Mouse (Mus musculus): Measurements from ENCODE around the gene 2810408A11Rik.

2810408A11Rik gene

GRCm38 (mm10) chr11:69911701-69912100 is 10.9 kb upstream of the 2810408A11Rik start:
- DNase-seq = no peak

GRCm38 (mm10) chr11:69910781-69911560 is 10.2 kb upstream of the 2810408A11Rik start:
- no peak for DNase-seq

DNA sequence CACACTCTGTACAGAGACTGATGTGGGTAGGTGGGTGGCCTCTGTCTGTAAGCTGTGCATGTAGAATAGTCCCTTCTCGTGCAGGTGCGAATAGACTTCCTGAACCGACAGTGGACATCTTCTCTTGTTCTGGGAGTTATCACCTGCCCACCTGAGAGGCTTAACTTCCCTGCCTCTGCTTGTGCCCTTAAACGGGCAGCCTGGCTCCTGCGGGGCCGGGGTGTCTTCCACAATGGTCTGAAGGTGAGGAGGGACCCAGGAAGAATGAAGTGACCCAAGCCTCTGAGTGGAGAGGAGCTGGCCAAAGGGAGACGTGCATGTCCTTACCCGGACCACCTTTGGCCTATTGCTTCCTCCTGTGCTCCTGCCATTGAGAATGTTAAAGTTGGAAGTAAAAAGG is 9.4 kb upstream of the 2810408A11Rik start:
- no peak for DNase-seq

DNA sequence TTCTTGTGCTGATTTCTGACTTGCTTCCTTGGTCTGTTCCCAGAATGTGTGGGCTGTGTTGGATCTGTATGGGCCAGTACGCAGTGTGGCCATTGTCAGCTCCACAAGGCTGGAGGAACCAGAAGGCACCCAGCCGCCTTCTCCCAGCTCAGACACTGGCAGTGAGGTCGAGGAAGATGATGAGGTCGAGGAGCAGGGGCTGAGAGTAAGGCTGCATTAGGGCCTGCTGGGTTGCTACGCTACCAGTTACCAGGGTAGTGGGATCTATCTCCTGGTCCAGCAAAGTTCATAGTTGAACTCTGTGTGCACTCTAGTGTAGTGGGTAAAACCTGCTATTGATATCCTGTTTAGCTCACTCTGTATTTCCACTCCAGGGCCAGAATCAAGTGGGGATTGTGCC is 8.4 kb upstream of the 2810408A11Rik start:
- DNase-seq = no peak

DNA sequence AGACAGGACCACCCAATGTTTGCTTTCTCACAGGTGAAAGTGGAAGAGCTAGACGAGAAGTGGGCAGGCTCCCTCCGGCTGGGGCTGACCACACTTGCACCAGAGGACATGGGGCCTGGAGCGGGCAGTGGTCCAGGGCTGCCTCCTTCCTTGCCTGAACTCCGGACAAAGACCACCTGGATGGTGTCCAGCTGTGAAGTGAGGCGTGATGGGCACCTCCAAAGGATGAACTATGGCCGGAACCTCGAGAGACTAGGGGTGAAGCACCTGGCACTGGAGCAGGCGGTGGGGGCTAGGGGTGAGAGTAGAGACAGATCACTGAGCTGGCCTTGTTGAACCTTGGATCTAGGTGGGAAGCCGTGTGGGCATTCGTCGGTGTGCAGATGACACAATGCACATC is 7.9 kb upstream of the 2810408A11Rik start:
- no peak for DNase-seq

DNA sequence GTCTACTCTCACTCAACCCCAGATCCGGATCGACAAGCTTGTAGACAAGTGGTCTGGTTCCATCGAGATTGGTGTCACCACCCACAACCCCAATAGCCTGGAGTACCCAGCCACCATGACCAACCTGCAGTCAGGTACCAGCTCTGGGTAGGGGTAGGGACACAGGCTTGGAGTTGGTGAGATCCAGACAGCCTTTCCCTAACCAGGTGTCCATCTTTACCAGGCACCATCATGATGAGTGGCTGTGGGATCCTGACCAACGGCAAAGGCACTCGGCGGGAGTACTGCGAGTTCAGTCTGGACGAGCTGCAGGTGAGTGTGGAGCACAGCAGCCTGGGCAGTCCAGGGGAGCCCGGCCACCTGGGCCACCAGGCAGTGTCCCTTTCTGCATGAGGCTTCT is 3.5 kb upstream of the 2810408A11Rik start:
- no peak for DNase-seq

DNA sequence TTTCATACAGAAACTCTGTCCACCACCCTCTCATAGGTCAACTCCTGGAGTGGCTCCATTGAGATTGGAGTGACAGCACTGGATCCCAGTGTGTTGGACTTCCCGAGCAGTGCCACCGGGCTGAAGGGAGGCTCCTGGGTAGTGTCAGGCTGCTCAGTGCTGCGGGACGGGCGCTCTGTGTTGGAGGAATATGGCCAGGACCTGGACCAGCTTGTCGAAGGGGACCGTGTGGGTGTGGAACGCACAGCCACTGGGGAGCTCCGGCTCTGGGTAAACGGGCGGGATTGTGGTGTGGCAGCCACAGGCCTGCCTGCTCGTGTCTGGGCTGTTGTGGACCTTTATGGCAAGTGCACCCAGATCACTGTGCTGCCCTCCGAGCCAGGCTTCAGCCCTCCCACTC is 2.2 kb upstream of the 2810408A11Rik start:
- no peak for DNase-seq

- peak in 1 of 2 experiments; percentile 45 for DNase-seq
Observed at GRCm38 (mm10) chr11:69901993-69902392, 1.2 kb upstream of the 2810408A11Rik start.

- DNase-seq = peak; percentile 94 to 96
Observed at GRCm38 (mm10) chr11:69901406-69901846, 639 bp upstream of the 2810408A11Rik start.

DNA sequence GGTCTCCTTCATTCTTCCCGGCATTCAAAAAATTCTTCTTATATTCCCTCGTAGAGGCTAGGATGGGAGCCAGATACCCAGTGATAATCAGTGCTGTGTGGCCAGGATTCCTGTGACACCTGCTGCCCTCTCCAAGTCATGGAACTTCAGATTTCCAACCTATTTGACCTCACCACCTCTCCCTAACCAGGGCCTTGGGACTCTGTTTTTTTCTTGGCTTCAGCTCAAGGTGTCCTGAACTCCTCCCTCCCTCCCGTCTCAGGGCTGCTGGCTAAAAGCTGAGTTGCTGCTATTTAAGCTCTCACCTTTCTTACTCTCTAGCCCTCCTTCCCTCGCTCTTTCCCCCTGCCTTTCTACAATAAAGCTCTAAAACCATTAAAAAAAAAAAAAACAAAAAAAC is 917 bp downstream of the 2810408A11Rik start:
- DNase-seq = no peak

- DNase-seq = peak; percentile 63 to 71
Observed at GRCm38 (mm10) chr11:69895291-69895690, 5.5 kb downstream of the 2810408A11Rik start, which contains the start of gene Acap1. Gene Acap1, minus strand, starts transcription at chr11:69895539.

- DNase-seq = peak; percentile 84 to 90
Observed at GRCm38 (mm10) chr11:69894671-69895070, 6.1 kb downstream of the 2810408A11Rik start.

DNA sequence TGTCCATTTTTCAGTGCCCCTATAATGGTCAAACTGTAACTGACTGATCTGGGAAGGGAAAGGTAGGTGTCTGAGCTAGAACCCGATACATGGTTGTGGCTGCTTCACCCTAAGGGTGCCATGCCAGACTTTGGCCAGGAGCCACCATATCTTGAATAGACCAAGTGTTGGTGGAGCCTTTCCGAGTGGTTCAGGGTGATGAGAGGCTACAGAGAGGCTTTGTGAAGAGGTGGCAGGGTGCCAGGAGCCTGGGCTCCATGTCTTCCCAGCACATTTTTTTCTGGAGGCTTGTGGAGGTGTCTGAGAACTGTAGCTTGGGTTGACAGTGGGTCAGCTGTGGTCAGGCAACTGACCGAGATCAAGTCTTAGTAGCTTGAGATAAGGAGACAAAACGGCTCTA is 9.3 kb downstream of the 2810408A11Rik start:
- no peak for DNase-seq

DNA sequence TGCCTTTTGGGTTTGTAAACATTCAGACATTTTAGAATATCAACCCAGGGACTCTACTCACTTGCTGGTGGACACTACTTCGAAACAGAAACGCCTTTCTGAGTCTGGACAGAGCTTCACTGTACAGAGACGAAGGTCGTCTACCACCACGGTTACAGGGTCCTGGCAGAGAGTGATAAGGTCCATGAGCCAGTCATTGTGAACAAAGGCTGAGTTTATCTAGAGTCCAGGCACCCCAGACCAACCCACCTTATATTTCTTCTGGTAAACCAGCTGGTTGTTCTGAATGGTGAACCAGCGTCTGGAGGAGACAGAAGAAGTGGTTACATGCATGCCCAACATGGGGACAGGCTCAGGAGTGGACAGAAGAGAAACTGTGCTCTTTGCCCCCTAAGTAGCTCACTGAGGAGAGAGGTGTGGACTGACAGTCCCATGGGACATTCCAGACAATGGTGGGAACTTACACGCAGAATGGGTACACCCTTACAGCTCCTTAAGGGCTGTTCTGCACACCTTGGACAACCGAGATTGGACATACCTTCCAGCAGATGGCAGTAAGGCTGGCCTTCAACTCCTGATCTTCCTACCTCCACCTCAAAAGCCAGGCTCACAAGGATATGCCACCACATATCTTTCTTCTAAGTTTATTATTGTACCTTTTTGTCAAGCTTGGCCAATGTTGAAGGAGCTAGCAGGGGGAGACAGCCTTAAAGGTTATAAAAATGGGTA is 13.7 kb downstream of the 2810408A11Rik start:
- DNase-seq = no peak

DNA sequence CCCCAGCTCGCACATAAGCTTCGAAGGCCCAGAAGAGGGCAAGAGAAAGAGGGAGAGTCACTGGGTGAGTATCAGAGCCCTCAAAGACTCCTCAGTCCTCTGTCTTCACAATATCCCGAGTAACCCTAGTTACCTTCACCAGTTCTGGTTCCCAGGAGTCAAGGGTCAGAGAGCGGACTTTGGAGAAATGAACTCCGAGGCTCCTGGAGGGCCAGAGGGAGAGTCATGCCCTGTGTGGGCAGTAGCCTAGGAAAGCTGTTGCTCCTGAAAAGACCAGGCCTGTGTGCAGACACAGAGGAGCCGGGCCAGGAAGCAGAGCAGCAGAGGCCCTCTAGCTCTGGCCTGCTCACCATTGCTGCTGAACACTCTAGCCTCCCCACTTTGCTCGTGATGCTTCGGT is 16.1 kb downstream of the 2810408A11Rik start:
- no peak for DNase-seq

DNA sequence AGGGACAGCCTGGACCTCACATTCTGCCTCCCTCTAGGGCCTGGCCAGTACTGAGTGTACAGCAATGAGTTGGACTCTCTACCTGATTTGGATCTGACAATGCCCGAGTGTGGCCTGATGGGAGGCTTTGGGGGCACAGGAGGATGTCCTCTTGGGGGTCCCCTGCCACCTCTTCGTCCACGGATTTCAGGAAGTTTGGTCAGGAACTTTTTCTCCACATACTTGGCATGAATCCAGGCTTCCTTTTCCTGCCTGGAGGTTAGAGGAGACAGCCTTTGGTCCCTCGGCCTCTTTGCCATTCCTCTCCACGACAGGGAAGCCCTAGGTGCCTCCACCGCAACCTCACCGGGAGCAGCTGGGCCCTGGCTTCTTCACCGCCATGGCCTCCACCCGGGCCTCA is 16.5 kb downstream of the 2810408A11Rik start:
- no peak for DNase-seq

DNA sequence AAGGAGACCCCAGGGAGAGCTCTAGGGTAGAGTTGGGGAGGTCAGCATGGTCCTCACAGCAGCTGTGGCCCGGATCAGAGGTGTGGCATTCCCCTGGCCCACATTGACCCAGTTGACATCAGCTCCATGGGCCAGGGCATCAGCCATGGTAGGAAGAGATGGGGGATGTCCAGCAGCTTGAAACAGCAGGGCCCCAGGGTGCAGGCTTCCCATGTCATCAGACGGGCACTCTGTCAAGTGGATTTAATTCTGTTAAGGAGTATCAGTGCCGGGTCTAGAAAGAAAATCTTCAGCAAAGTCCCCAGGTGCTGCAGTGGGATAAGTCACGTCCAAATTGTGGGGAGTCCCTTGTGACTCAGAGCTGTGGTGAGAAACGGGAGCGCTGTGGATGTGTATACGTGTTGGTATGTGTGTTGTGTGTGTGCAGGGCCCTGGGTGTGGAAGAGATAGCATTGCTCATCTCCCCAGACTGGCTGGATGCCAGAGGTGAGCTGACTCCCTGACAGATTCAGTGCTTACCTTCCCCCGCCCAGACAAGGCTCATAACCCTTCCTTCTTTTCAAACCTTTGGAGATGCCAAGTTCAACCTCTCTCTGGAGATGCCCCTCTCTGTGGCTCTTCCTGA is 17.1 kb downstream of the 2810408A11Rik start:
- DNase-seq = no peak

DNA sequence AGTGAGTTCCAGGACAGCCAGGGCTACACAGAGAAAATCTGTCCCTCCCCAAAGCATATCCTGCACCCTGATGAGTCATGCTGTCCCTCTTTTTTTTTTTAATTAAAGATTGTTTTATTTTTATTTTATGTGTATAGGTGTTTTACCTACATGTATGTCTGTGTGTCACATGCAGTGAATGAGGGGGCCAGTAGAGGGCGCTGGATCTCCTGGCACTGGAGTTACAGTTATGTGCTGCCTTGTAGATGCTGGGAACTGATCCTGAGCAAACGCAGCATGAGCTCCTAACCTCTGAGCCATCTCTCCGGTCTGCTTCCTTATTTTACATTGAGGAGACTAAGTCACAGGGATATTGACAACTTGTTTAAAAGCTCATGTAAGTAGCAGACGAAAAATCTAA is 17.7 kb downstream of the 2810408A11Rik start:
- peak in 1 of 2 experiments; percentile 61 for DNase-seq

DNA sequence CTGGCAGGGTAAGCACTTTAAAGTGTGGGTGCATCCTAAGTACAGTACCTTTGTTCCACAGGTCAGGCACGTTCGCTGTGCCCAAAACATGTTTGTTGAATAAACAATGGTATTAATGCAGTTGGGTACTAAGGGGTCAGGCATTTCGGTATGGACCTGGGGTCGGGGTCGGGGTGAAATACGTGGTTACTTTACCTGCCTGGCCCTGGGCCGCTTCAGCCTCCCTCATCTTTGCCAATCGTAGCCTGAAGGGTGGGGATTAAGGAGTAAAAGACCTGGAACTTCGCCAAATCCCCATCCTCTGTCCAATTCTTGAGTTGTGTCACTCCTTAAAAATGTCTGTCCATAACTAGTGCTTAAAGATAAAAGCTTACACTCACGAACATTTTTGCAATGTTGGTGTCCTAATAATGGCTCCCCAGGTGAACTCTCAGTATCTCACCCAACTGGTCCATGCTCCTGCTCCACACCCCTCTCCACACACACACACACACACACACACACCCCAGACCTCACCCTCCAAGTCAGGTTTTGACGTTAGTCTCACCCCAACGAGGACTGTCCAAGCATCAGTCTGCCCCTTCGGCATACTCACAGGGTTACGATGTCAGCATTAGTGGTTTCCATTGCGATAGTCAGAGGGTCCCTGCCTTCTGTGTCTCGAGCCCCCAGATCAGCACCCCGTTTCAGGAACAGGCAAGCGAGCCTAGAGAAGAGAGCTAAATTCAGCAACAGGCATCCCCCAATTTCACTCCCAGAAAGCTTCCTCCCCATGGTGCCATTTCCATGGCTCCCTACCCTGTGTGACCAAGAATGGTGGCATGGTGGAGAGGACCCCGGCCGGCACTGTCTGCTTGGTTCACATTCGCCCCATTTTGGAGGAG is 18.8 kb downstream of the 2810408A11Rik start:
- no peak for DNase-seq

- DNase-seq = peak; percentile 60 to 72
Observed at GRCm38 (mm10) chr11:69880853-69881603, 19.8 kb downstream of the 2810408A11Rik start, which contains the start of gene Kctd11. Gene Kctd11, minus strand, starts transcription at chr11:69881406.

DNA sequence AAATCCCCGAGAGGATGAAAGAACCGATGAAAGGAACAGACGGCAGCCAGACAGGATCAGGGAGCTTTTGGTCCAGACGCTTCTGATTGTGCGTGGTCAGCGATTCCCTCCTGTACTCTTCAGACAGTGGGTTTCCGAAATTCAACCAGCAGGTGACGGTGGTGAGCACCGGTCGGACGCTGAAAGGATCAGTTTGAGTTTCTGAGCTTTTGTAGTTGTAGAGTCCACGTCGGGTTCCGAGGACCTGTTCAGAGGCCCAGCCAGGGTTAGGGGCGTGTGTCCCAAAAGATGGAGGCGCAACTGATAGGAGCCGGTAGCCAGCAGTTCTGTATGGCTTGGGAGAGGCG is 20.3 kb downstream of the 2810408A11Rik start:
- DNase-seq = peak in 1 of 2 experiments; percentile 54

- no peak for DNase-seq
Observed at GRCm38 (mm10) chr11:69879711-69880110, 21.1 kb downstream of the 2810408A11Rik start.

Data from thymus, adult 18-20 months (tissue).